31 mouse cellular contexts compared by ENCODE assay signal in genomic region chr1:179276866-179277265, GRCm38 (mm10).
"Had no signal": no experiment of that assay in that cellular context is flagged by ENCODE, and none has a peak within 500 bp of the region (broad histone marks: within the 10 kb centered on the region; RNA-seq: fewer than 3 reads in every experiment).

No protein-coding gene starts in this region.

- H3K9me3 ChIP-seq: limb, embryonic 10.5 days; limb, embryonic 12.5 days; limb, embryonic 13.5 days; limb, embryonic 15.5 days; liver, embryonic 12.5 days; liver, embryonic 13.5 days; liver, embryonic 15.5 days; lung, embryonic 15.5 days; midbrain, embryonic 10.5 days; midbrain, embryonic 12.5 days; midbrain, embryonic 13.5 days; midbrain, embryonic 15.5 days had no signal

- DNase-seq: left cerebral cortex, postnatal 4 days; liver; liver, embryonic 13.5 days; liver, postnatal 0 days; lung, adult 18-20 months; lung, adult 2 months; lung, embryonic 14.5 days; lung, postnatal 10 days; lung, postnatal 14 days; lung, postnatal 36 days; lung, postnatal 4 days; midbrain, embryonic 14.5 days had no signal

- H3K27me3 ChIP-seq: limb, embryonic 12.5 days; limb, embryonic 13.5 days; limb, embryonic 15.5 days; liver, embryonic 12.5 days; liver, embryonic 13.5 days; liver, embryonic 15.5 days; lung, embryonic 15.5 days; megakaryocyte, embryonic 14.5 days; midbrain, embryonic 12.5 days; midbrain, embryonic 13.5 days; midbrain, embryonic 15.5 days had no signal

- H3K9ac ChIP-seq: limb, embryonic 12.5 days; limb, embryonic 13.5 days; limb, embryonic 15.5 days; liver, embryonic 12.5 days; liver, embryonic 13.5 days; liver, embryonic 14.5 days; liver, embryonic 15.5 days; liver, postnatal 0 days; lung, embryonic 14.5 days; lung, embryonic 15.5 days; midbrain, embryonic 12.5 days; midbrain, embryonic 13.5 days; midbrain, embryonic 15.5 days had no signal

- H3K4me1 ChIP-seq: limb, embryonic 12.5 days; limb, embryonic 15.5 days; liver, embryonic 12.5 days; liver, embryonic 13.5 days; liver, embryonic 15.5 days; midbrain, embryonic 10.5 days; midbrain, embryonic 12.5 days; midbrain, embryonic 15.5 days had no signal

- H3K36me3 ChIP-seq: limb, embryonic 10.5 days; limb, embryonic 12.5 days; limb, embryonic 13.5 days; limb, embryonic 15.5 days; liver, embryonic 12.5 days; liver, embryonic 13.5 days; liver, embryonic 15.5 days; lung, embryonic 15.5 days; midbrain, embryonic 10.5 days; midbrain, embryonic 12.5 days; midbrain, embryonic 13.5 days; midbrain, embryonic 15.5 days had no signal

- H3K4me2 ChIP-seq: limb, embryonic 12.5 days; limb, embryonic 13.5 days; limb, embryonic 15.5 days; liver, embryonic 11.5 days; liver, embryonic 12.5 days; liver, embryonic 13.5 days; liver, embryonic 15.5 days; lung, embryonic 14.5 days; lung, embryonic 15.5 days; midbrain, embryonic 11.5 days; midbrain, embryonic 12.5 days; midbrain, embryonic 13.5 days; midbrain, embryonic 15.5 days had no signal

- ATAC-seq: liver, embryonic 12.5 days; liver, postnatal 0 days; lung, postnatal 0 days; midbrain, embryonic 13.5 days; midbrain, embryonic 15.5 days; midbrain, embryonic 16.5 days had no signal

- H3K4me3 ChIP-seq: limb, embryonic 10.5 days; limb, embryonic 12.5 days; limb, embryonic 13.5 days; limb, embryonic 15.5 days; liver, embryonic 12.5 days; liver, embryonic 13.5 days; liver, embryonic 15.5 days; lung, embryonic 15.5 days; megakaryocyte, embryonic 14.5 days; midbrain, embryonic 10.5 days; midbrain, embryonic 12.5 days; midbrain, embryonic 13.5 days; midbrain, embryonic 15.5 days; myocyte had no signal

- H3K27ac ChIP-seq: limb, embryonic 10.5 days; limb, embryonic 12.5 days; limb, embryonic 13.5 days; limb, embryonic 15.5 days; liver, embryonic 12.5 days; liver, embryonic 13.5 days; liver, embryonic 14.5 days; liver, embryonic 15.5 days; lung, embryonic 15.5 days; macrophage; midbrain, embryonic 10.5 days; midbrain, embryonic 12.5 days; midbrain, embryonic 13.5 days; midbrain, embryonic 15.5 days had no signal
